Mouse (Mus musculus) brain, embryonic 14.5 days (tissue): ENCODE measurements around the gene Gm11555. TPM values are rescaled to one million over a fixed set of nuclear protein-coding genes. Genes with fewer than 3 reads are reported as not detected.
A peak's percentile ranks its signal among the peaks of the same experiment; 100 is the strongest.
"Not testable (repeated sequence)": the region's sequence is repeated elsewhere in the genome, so short reads cannot be mapped to it uniquely, and the experiment has no call there.

ENCODE experiments used
- DNase-seq: peaks from one replicate; pipeline ENCODE4 v3.0.0-alpha.2; 2011; ENCODE audit warnings: low read depth
- CTCF ChIP-seq: fragments of 200-500 bp; IDR thresholded peaks from 2 replicates; pipeline ENCODE4 v1.5.1; 2012; ENCODE audit warnings: inconsistent platforms, mild to moderate bottlenecking, moderate library complexity, borderline replicate concordance; ENCODE audit not compliant: insufficient read depth, insufficient read length; ENCODE audit errors: extremely low read depth
- POLR2A ChIP-seq: fragments of 200-500 bp; IDR thresholded peaks from 2 replicates; pipeline ENCODE4 v1.6.1; 2012; ENCODE audit warnings: mild to moderate bottlenecking, inconsistent platforms, borderline replicate concordance; ENCODE audit not compliant: poor library complexity, insufficient read depth, insufficient read length, severe bottlenecking; ENCODE audit errors: extremely low read depth
- polyA plus RNA-seq: library from polyadenylated mRNA; depleted of rRNA; stranded (reverse); fragments of >200 nt; gene quantifications from 2 replicates; pipeline ENCODE4 v1.2.3, GENCODE M21; 2012; rRNA removed

The Gm11555 gene
- polyA plus RNA-seq, 1 experiment: not detected

DNA sequence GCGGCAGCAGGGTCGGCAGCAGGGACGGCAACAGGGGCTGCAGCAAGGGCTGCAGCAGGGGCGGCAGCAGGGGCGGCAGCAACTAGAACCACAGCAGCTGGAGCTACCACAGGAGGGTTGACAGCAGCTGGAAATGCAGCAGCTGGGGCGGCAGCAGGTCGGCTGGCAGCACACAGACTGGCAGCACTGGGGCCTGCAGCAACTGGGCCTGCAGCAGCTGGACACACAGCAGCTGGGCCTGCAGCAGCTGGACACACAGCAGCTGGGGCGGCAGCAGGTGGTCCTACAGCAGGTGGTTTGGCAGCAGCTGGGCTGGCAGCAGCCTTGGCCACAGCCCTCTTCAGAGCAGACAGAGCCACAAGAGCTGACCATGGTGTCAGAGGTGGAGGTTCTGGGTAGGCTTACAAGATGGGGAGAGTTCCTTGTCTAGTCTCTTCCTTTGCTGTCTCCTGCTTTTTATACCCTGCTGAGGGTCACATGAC, 15.3 kb downstream of the Gm11555 start, which contains the start of gene Krtap4-2:
Gene Krtap4-2, minus strand, starts transcription at position 432 of the 482 bp plus-strand sequence.
- TF ChIP-seq CTCF: no peak
- no peak for DNase-seq

DNA sequence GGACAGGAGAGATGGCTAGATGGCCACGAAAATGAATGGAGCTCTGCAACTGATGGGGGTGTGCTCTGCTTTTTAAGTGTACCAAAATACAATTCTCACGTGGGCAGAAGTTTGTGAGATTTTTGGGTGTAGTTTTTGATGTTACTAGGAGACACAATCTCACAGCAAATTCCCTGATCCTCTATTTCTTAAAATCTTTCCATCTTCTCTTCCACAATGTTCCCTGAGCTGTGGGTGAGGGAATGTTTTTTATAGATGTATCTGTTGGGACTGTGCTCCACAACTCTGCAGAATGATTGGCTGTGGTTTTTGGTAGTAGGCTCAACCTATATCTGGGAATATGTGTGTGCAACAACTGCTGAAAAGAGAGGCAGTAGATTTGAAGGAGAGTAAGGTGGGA, 16.7 kb downstream of the Gm11555 start:
- no peak for DNase-seq
- TF ChIP-seq POLR2A (no peak), CTCF (no peak)

DNA sequence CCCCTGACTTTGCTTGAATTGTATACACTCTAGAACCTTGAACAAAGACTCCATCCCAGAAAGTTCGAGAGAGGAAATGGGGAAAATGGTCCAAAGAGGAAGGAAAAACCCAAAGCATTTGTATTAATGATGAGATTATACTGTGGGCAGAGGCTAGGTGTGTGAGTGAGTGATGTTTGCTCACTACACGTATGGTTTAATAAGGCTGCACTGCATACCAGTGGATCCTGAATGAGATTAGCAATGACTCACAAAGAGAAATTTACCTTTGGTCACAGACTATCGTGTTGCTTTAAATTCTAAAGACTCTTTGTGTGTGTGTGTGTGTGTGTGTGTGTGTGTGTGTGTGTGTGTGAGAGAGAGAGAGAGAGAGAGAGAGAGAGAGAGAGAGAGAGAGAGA, 19.1 kb downstream of the Gm11555 start:
- DNase-seq: no peak
- TF ChIP-seq CTCF (no peak), POLR2A (no peak)

DNA sequence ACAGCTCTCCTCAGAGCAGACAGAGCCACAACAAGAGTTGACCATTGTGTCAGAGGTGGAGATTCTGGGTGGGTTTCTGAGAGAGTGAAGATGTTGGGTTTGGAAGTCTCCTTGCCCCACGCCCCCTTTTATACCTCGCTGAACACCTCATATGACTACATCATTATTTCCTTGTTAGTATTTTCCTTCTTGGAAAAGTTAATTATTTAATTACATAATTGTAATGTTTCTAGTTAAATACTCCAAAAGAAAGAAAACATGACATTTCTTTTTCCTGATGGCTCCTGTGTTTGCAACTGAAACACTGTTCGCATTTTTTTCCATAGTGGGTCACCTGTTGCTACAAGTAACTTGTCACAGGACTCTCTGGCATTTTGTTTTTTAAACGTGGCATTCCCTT, 21.9 kb downstream of the Gm11555 start, which contains the start of gene Krtap4-1:
Gene Krtap4-1, minus strand, starts transcription at position 101 of the 400 bp plus-strand sequence.
- DNase-seq: no peak
- no peak for TF ChIP-seq CTCF
- no peak for TF ChIP-seq POLR2A

DNA sequence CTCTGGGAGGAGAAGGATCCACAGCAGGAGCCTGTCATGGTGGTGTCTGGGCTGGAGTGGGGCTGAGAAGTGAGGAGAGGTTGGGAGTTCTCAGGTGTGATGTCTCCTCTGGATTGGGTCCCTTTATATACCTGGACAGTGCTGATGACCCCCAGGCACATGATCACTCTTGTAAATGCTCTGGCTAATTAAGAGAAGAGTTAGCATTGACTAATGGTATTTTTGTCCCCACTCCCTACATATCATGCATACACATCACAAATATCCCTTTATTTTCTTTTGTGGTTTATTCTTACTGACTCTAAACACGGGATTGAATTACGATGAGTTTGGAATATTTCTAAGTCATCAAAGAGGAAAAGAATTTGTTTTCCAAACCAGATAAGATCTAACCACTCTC, 29.7 kb downstream of the Gm11555 start, which contains the start of gene Gm11562:
Gene Gm11562, minus strand, starts transcription at position 101 of the 400 bp plus-strand sequence.
- no peak for TF ChIP-seq CTCF
- no peak for TF ChIP-seq POLR2A
- no peak for DNase-seq

DNA sequence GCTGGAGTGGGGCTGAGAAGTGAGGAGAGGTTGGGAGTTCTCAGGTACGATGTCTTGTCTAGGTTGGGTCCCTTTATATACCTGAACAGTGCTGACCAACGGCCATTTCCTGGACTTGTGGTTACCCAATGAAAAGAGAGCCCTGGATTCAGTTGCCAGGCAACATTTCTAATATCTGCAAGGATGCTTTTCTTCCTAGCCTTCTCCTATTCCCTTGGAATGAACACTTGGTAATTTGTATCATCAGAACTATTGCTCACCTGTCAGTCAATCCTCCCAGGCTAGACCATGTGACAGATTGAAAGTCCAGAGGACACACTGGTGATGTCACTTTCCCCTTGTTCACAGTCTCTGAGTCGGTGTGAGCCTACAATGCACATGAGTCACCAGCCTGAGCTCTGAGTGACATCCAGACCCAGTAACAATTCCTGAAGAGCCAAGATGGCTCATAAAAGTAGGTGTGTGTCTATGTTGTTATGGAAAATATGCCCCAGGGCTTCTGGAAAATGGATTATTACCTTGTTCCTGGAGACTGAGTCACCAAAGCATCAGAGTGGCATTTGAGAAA, 35.2 kb downstream of the Gm11555 start, which contains the start of gene Krtap2-4:
Gene Krtap2-4, minus strand, starts transcription at position 51 of the 568 bp plus-strand sequence.
- TF ChIP-seq CTCF (no peak), POLR2A (no peak)
- DNase-seq: no peak

DNA sequence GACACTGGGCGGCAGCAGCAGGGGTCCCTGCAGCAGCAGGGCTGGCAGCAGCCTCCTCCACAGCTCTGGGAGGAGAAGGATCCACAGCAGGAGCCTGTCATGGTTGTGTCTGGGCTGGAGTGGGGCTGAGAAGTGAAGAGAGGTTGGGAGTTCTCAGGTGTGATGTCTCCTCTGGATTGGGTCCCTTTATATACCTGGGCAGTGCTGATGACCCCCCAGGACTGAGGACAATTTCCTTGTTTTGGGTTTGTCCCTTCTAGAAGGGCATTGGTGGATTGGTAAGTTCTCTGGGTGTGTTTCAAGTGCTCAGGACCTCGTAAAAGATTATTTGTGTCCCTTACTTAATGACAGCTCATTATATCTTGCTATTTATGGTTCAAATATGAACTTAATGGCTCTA, 39.9 kb downstream of the Gm11555 start, which contains the start of gene Gm11937:
Gene Gm11937, minus strand, starts transcription at position 101 of the 400 bp plus-strand sequence.
- not testable (repeated sequence) for DNase-seq

DNA sequence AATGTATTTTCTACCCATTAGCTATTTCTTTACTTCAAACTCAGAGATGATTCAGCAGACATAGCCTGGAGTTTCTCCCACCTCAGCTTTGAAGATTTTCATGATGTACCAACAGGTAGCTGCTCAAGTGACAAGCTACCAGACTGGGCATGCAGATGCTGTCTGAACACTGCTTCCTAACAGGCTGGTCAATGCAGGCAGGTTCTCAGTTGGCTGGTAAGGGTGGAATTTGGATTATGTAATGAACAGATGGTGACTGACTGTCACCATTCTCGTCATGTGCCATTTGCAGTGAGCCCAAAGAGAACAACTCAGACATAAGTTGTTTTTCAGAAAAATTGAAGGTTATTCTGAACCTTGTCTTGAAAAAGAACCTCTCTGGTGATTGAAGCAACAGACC, 40.9 kb downstream of the Gm11555 start:
- DNase-seq: peak; percentile 12
- no peak for TF ChIP-seq CTCF
- no peak for TF ChIP-seq POLR2A

DNA sequence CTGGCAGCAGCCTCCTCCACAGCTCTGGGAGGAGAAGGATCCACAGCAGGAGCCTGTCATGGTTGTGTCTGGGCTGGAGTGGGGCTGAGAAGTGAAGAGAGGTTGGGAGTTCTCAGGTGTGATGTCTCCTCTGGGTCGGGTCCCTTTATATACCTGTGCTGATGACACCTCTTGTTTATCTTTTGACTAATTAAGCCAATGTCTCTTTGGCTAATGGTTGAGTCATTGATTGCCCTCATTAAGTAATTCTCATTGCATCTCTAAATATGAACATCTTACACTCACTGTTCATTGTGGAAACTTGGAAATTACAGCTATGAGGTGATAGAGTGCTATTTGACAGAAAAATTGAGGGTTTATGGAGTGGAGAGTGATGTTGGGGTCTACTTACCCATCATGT, 46.8 kb downstream of the Gm11555 start, which contains the start of gene Gm11938:
Gene Gm11938, minus strand, starts transcription at position 101 of the 400 bp plus-strand sequence.
- DNase-seq: not testable (repeated sequence)

Other genes with a start within 250 kb of the Gm11555 start
- gene Krt12, start 228.0 kb downstream of the Gm11555 start, polyA plus RNA-seq: 0.04 and 0.05 TPM in 2 replicates
- gene Krt20, start 212.1 kb downstream of the Gm11555 start, polyA plus RNA-seq: 0.14 TPM in 1 of 2 replicates, not detected in the other
- gene Krt23, start 157.1 kb downstream of the Gm11555 start, polyA plus RNA-seq: 0.08 TPM in 1 of 2 replicates, not detected in the other
- not detected in 2 replicates for gene Krt39, start 128.9 kb downstream of the Gm11555 start, polyA plus RNA-seq
- not detected in 2 replicates for gene Krt40, start 107.1 kb downstream of the Gm11555 start, polyA plus RNA-seq
- gene Krtap3-3, start 99.4 kb downstream of the Gm11555 start, polyA plus RNA-seq: not detected in 2 replicates
- gene Krtap3-2, start 93.4 kb downstream of the Gm11555 start, polyA plus RNA-seq: not detected in 2 replicates
- not detected in 2 replicates for gene Gm11939, start 90.8 kb downstream of the Gm11555 start, polyA plus RNA-seq
- gene Krtap3-1, start 83.6 kb downstream of the Gm11555 start, polyA plus RNA-seq: not detected in 2 replicates
- gene Krtap1-5, start 69.2 kb downstream of the Gm11555 start, polyA plus RNA-seq: not detected in 2 replicates
- not detected in 2 replicates for gene Krtap1-4, start 66.6 kb downstream of the Gm11555 start, polyA plus RNA-seq
- gene Krtap1-3, start 58.9 kb downstream of the Gm11555 start, polyA plus RNA-seq: not detected in 2 replicates
- not detected in 2 replicates for gene Krtap9-3, start 52.1 kb downstream of the Gm11555 start, polyA plus RNA-seq
- not detected in 2 replicates for gene Gm11938, start 46.9 kb downstream of the Gm11555 start, polyA plus RNA-seq
- gene Gm11937, start 40.0 kb downstream of the Gm11555 start, polyA plus RNA-seq: not detected in 2 replicates
- gene Krtap2-4, start 35.4 kb downstream of the Gm11555 start, polyA plus RNA-seq: not detected in 2 replicates
- not detected in 2 replicates for gene Gm11562, start 29.8 kb downstream of the Gm11555 start, polyA plus RNA-seq
- gene Krtap4-1, start 22.0 kb downstream of the Gm11555 start, polyA plus RNA-seq: not detected in 2 replicates
- gene Krtap4-2, start 15.2 kb downstream of the Gm11555 start, polyA plus RNA-seq: not detected in 2 replicates
- not detected in 2 replicates for gene Krtap4-7, start 6.1 kb downstream of the Gm11555 start, polyA plus RNA-seq
- not detected in 2 replicates for gene Gm11563, start 8.7 kb upstream of the Gm11555 start, polyA plus RNA-seq
- not detected in 2 replicates for gene Krtap4-6, start 15.7 kb upstream of the Gm11555 start, polyA plus RNA-seq
- gene Gm14190, start 40.5 kb upstream of the Gm11555 start, polyA plus RNA-seq: not detected in 2 replicates
- not detected in 2 replicates for gene Gm14180, start 84.1 kb upstream of the Gm11555 start, polyA plus RNA-seq
- not detected in 2 replicates for gene Gm11595, start 122.7 kb upstream of the Gm11555 start, polyA plus RNA-seq
- gene Krtap4-8, start 130.5 kb upstream of the Gm11555 start, polyA plus RNA-seq: not detected in 2 replicates
- gene Krtap4-9, start 135.0 kb upstream of the Gm11555 start, polyA plus RNA-seq: not detected in 2 replicates
- not detected in 2 replicates for gene Gm11596, start 143.2 kb upstream of the Gm11555 start, polyA plus RNA-seq
- gene Gm11569, start 148.7 kb upstream of the Gm11555 start, polyA plus RNA-seq: not detected in 2 replicates
- gene Gm11554, start 154.2 kb upstream of the Gm11555 start, polyA plus RNA-seq: not detected in 2 replicates
- gene Krtap4-13, start 159.7 kb upstream of the Gm11555 start, polyA plus RNA-seq: not detected in 2 replicates
- gene Gm11564, start 165.4 kb upstream of the Gm11555 start, polyA plus RNA-seq: not detected in 2 replicates
- not detected in 2 replicates for gene 2300003K06Rik, start 187.8 kb upstream of the Gm11555 start, polyA plus RNA-seq
- gene Krtap4-16, start 201.4 kb upstream of the Gm11555 start, polyA plus RNA-seq: not detected in 2 replicates
- gene Gm11568, start 207.7 kb upstream of the Gm11555 start, polyA plus RNA-seq: not detected in 2 replicates
- not detected in 2 replicates for gene Gm11559, start 214.2 kb upstream of the Gm11555 start, polyA plus RNA-seq
- gene Krtap9-1, start 223.2 kb upstream of the Gm11555 start, polyA plus RNA-seq: not detected in 2 replicates
- gene Gm11567, start 229.0 kb upstream of the Gm11555 start, polyA plus RNA-seq: not detected in 2 replicates